Mouse (Mus musculus) cerebellum, adult 2 months (tissue): ENCODE measurements around the gene Tango2.

Experiments used
- CTCF ChIP-seq: fragments of 200-500 bp; IDR thresholded peaks from 2 replicates; pipeline ENCODE4 v1.5.1; 2011; ENCODE audit warnings: low read depth, mild to moderate bottlenecking, control low read depth, low read length, moderate library complexity, borderline replicate concordance; ENCODE audit not compliant: insufficient read depth
- POLR2A ChIP-seq: fragments of 200-500 bp; IDR thresholded peaks from 2 replicates; pipeline ENCODE4 v1.6.1; 2011; ENCODE audit warnings: low read length, control low read depth, borderline replicate concordance; ENCODE audit not compliant: insufficient read depth

GRCm38 (mm10) chr16:18335981-18336380 lies 11.9 kb downstream of the Tango2 start:
- TF ChIP-seq CTCF (no peak), POLR2A (no peak)
